Mouse (Mus musculus): ENCODE results near the gene Cecr2. TPM values are rescaled to one million over a fixed set of nuclear protein-coding genes. Genes with fewer than 3 reads are reported as not detected.

Gene Cecr2
- polyA plus RNA-seq (2016; fragmentation: Nextera tagmentation; extraction: Ambion mirVana) = 1.4 and 1.9 TPM in 2 replicates

- peak; percentile 90 for ATAC-seq (ENCODE audit: insufficient number of reproducible peaks, low FRiP score)
- Histone ChIP-seq H3K27me3 (replicated peaks) (peaks cover 3% of the 10 kb centered on the region; the same call in 1 of the 2 replicates), H3K9ac (peak within 1 kb of the TSS; percentile 82), H3K4me2 (peak within 1 kb of the TSS; percentile 95), H3K4me3 (peak within 1 kb of the TSS; percentile 87), H3K4me1 (replicated peaks) (no peaks in the 10 kb centered on the region), H3K36me3 (no peaks in the 10 kb centered on the region), H3K27ac (ENCODE audit: poor library complexity, severe bottlenecking) (peak within 1 kb of the TSS; percentile 94), H3K9me3 (replicated peaks) (no peaks in the 10 kb centered on the region)
- WGBS = 1% methylated on average over 87 of the region's 127 CpGs
Observed at GRCm38 (mm10) chr6:120665816-120666760, at the start of gene Cecr2. Gene Cecr2, plus strand, starts transcription at chr6:120666369.

- no peaks in the 10 kb centered on the region for H3K9me3 ChIP-seq (replicated peaks)
- no peaks in the 10 kb centered on the region for H3K36me3 ChIP-seq
- no peak overlapping the region for H3K9ac ChIP-seq
- H3K4me2 ChIP-seq = no peak overlapping the region
- no peak for ATAC-seq (ENCODE audit: insufficient number of reproducible peaks, low FRiP score)
- no peaks in the 10 kb centered on the region for H3K27me3 ChIP-seq (replicated peaks)
- 71% methylated on average over 5 of the region's 5 CpGs for WGBS
- H3K4me1 ChIP-seq (replicated peaks) = peaks cover 6% of the 10 kb centered on the region; the same call in 1 of the 2 replicates
- H3K27ac ChIP-seq (ENCODE audit: poor library complexity, severe bottlenecking) = no peak overlapping the region
- no peak overlapping the region for H3K4me3 ChIP-seq
Observed at GRCm38 (mm10) chr6:120617586-120617985, 48.6 kb upstream of the Cecr2 start.

- Histone ChIP-seq H3K9ac (no peak overlapping the region), H3K4me2 (no peak overlapping the region), H3K4me1 (replicated peaks) (peaks cover 6% of the 10 kb centered on the region; the same call in 1 of the 2 replicates), H3K36me3 (no peaks in the 10 kb centered on the region), H3K9me3 (replicated peaks) (no peaks in the 10 kb centered on the region), H3K27ac (ENCODE audit: poor library complexity, severe bottlenecking) (no peak overlapping the region), H3K27me3 (replicated peaks) (no peaks in the 10 kb centered on the region), H3K4me3 (no peak overlapping the region)
- ATAC-seq (ENCODE audit: insufficient number of reproducible peaks, low FRiP score) = no peak
- WGBS = 66% methylated on average over 4 of the region's 4 CpGs
Observed at GRCm38 (mm10) chr6:120618518-120619402, 47.4 kb upstream of the Cecr2 start.

GRCm38 (mm10) chr6:120620193-120620592 lies 46.0 kb upstream of the Cecr2 start:
- 73% methylated on average over 3 of the region's 3 CpGs for WGBS
- no peak overlapping the region for H3K4me3 ChIP-seq

GRCm38 (mm10) chr6:120625081-120625480 lies 41.1 kb upstream of the Cecr2 start:
- Histone ChIP-seq H3K4me1 (replicated peaks) (no peaks in the 10 kb centered on the region; the same call in 1 of the 2 replicates), H3K9me3 (replicated peaks) (no peaks in the 10 kb centered on the region), H3K4me2 (no peak overlapping the region), H3K36me3 (no peaks in the 10 kb centered on the region), H3K4me3 (no peak overlapping the region), H3K9ac (no peak overlapping the region), H3K27me3 (replicated peaks) (no peaks in the 10 kb centered on the region), H3K27ac (ENCODE audit: poor library complexity, severe bottlenecking) (no peak overlapping the region)
- no peak for ATAC-seq (ENCODE audit: insufficient number of reproducible peaks, low FRiP score)
- 27% methylated on average over 8 of the region's 8 CpGs for WGBS

More at GRCm38 (mm10) chr6:120620193-120620592, 46.0 kb upstream of the Cecr2 start:
- H3K27ac ChIP-seq (ENCODE audit: poor library complexity, severe bottlenecking) = no peak overlapping the region
- no peaks in the 10 kb centered on the region for H3K27me3 ChIP-seq (replicated peaks)
- no peak overlapping the region for H3K4me2 ChIP-seq
- no peak for ATAC-seq (ENCODE audit: insufficient number of reproducible peaks, low FRiP score)
- no peaks in the 10 kb centered on the region for H3K36me3 ChIP-seq
- H3K9me3 ChIP-seq (replicated peaks) = no peaks in the 10 kb centered on the region
- H3K4me1 ChIP-seq (replicated peaks) = peaks cover 6% of the 10 kb centered on the region
- no peak overlapping the region for H3K9ac ChIP-seq

GRCm38 (mm10) chr6:120627096-120627495 lies 39.1 kb upstream of the Cecr2 start:
- Histone ChIP-seq H3K4me2 (no peak overlapping the region), H3K27me3 (replicated peaks) (no peaks in the 10 kb centered on the region), H3K9me3 (replicated peaks) (no peaks in the 10 kb centered on the region), H3K27ac (ENCODE audit: poor library complexity, severe bottlenecking) (no peak overlapping the region), H3K4me3 (no peak overlapping the region), H3K4me1 (replicated peaks) (no peaks in the 10 kb centered on the region; the same call in 1 of the 2 replicates), H3K36me3 (no peaks in the 10 kb centered on the region), H3K9ac (no peak overlapping the region)
- WGBS = 71% methylated on average over 2 of the region's 2 CpGs
- no peak for ATAC-seq (ENCODE audit: insufficient number of reproducible peaks, low FRiP score)

- 77% methylated on average over 2 of the region's 2 CpGs for WGBS
- Histone ChIP-seq H3K27ac (ENCODE audit: poor library complexity, severe bottlenecking) (no peak overlapping the region), H3K9me3 (replicated peaks) (no peaks in the 10 kb centered on the region; the same call in 1 of the 2 replicates), H3K27me3 (replicated peaks) (no peaks in the 10 kb centered on the region), H3K4me3 (no peak overlapping the region), H3K4me2 (no peak overlapping the region), H3K9ac (no peak overlapping the region), H3K36me3 (no peaks in the 10 kb centered on the region), H3K4me1 (replicated peaks) (no peaks in the 10 kb centered on the region; the same call in 1 of the 2 replicates)
- no peak for ATAC-seq (ENCODE audit: insufficient number of reproducible peaks, low FRiP score)
Observed at GRCm38 (mm10) chr6:120628963-120629362, 37.2 kb upstream of the Cecr2 start.

- no peak for ATAC-seq (ENCODE audit: insufficient number of reproducible peaks, low FRiP score)
- no peaks in the 10 kb centered on the region; the same call in 1 of the 2 replicates for H3K9me3 ChIP-seq (replicated peaks)
- H3K4me1 ChIP-seq (replicated peaks) = no peaks in the 10 kb centered on the region
- H3K36me3 ChIP-seq = no peaks in the 10 kb centered on the region
- 82% methylated on average over 8 of the region's 8 CpGs for WGBS
- H3K4me2 ChIP-seq = no peak overlapping the region
- H3K4me3 ChIP-seq = no peak overlapping the region
- H3K27ac ChIP-seq (ENCODE audit: poor library complexity, severe bottlenecking) = no peak overlapping the region
- no peaks in the 10 kb centered on the region for H3K27me3 ChIP-seq (replicated peaks)
- no peak overlapping the region for H3K9ac ChIP-seq
Observed at GRCm38 (mm10) chr6:120635391-120636028, 30.7 kb upstream of the Cecr2 start.

- Histone ChIP-seq H3K9ac (no peak overlapping the region), H3K9me3 (replicated peaks) (no peaks in the 10 kb centered on the region), H3K4me2 (no peak overlapping the region), H3K27ac (ENCODE audit: poor library complexity, severe bottlenecking) (no peak overlapping the region), H3K4me3 (no peak overlapping the region), H3K27me3 (replicated peaks) (no peaks in the 10 kb centered on the region), H3K36me3 (no peaks in the 10 kb centered on the region), H3K4me1 (replicated peaks) (no peaks in the 10 kb centered on the region; the same call in 1 of the 2 replicates)
- WGBS = 36% methylated on average over 4 of the region's 4 CpGs
- ATAC-seq (ENCODE audit: insufficient number of reproducible peaks, low FRiP score) = no peak
Observed at GRCm38 (mm10) chr6:120639547-120639946, 26.6 kb upstream of the Cecr2 start.

- H3K27me3 ChIP-seq (replicated peaks) = no peaks in the 10 kb centered on the region
- H3K4me1 ChIP-seq (replicated peaks) = no peaks in the 10 kb centered on the region; the same call in 1 of the 2 replicates
- no peaks in the 10 kb centered on the region for H3K9me3 ChIP-seq (replicated peaks)
- no peak overlapping the region for H3K27ac ChIP-seq (ENCODE audit: poor library complexity, severe bottlenecking)
- no peak overlapping the region for H3K4me3 ChIP-seq
- no peak overlapping the region for H3K4me2 ChIP-seq
- no peaks in the 10 kb centered on the region for H3K36me3 ChIP-seq
- no peak for ATAC-seq (ENCODE audit: insufficient number of reproducible peaks, low FRiP score)
- 89% methylated on average over 11 of the region's 11 CpGs for WGBS
- no peak overlapping the region for H3K9ac ChIP-seq
Observed at GRCm38 (mm10) chr6:120641866-120642378, 24.2 kb upstream of the Cecr2 start.
